Mouse (Mus musculus) brown adipose tissue, adult 24 weeks (tissue): ENCODE measurements around the gene Dcaf10. TPM values are rescaled to one million over a fixed set of nuclear protein-coding genes. Genes with fewer than 3 reads are reported as not detected.

Source experiments
- H3K27ac ChIP-seq: fragments of 200-500 bp; replicated peaks from 2 replicates; pipeline ENCODE4 v1.5.1; 2012; ENCODE audit warnings: low read depth, mild to moderate bottlenecking, low read length
- H3K4me1 ChIP-seq: fragments of 200-500 bp; 2 replicates; pipeline ENCODE4 v1.6.1; 2012; ENCODE audit warnings: low read length, mixed read lengths; ENCODE audit not compliant: control insufficient read depth, insufficient read depth, insufficient read length
- H3K4me3 ChIP-seq: fragments of 200-500 bp; 2 replicates; pipeline ENCODE4 v1.5.1; 2012; ENCODE audit warnings: low read depth, mild to moderate bottlenecking, low read length, moderate library complexity; ENCODE audit not compliant: insufficient read depth
- polyA plus RNA-seq: library from polyadenylated mRNA; stranded (reverse); fragments of >200 nt; gene quantifications from 2 replicates; pipeline ENCODE4 v1.2.4, GENCODE M21; 2012; ENCODE audit not compliant: missing spikeins, insufficient read depth, insufficient read length

The Dcaf10 gene
- 6.7 and 9.1 TPM in 2 replicates for polyA plus RNA-seq

- H3K4me3 ChIP-seq: peak within 1 kb of the TSS; percentile 99
- peaks cover 5% of the 10 kb centered on the region; the same call in 1 of the 2 replicates for H3K4me1 ChIP-seq
- H3K27ac ChIP-seq: peak within 1 kb of the TSS; percentile 83
Measured at GRCm38 (mm10) chr4:45341669-45342249, at the start of gene Dcaf10. Gene Dcaf10 (plus strand): TSS chr4:45342101.

GRCm38 (mm10) chr4:45296662-45297564 is 45.0 kb upstream of the Dcaf10 start, which contains the start of gene Trmt10b:
Gene Trmt10b (plus strand): TSS chr4:45297127.
- peak within 1 kb of the TSS; percentile 91 for H3K4me3 ChIP-seq
- no peak within 1 kb of the TSS for H3K27ac ChIP-seq

GRCm38 (mm10) chr4:45305536-45305935 is 36.4 kb upstream of the Dcaf10 start:
- Histone ChIP-seq H3K4me1 (no peaks in the 10 kb centered on the region), H3K27ac (no peak overlapping the region), H3K4me3 (no peak overlapping the region)

More at GRCm38 (mm10) chr4:45296662-45297564, 45.0 kb upstream of the Dcaf10 start, which contains the start of gene Trmt10b:
- no peaks in the 10 kb centered on the region for H3K4me1 ChIP-seq

GRCm38 (mm10) chr4:45308046-45308445 is 33.9 kb upstream of the Dcaf10 start:
- no peak overlapping the region for H3K4me3 ChIP-seq
- H3K27ac ChIP-seq: no peak overlapping the region
- H3K4me1 ChIP-seq: no peaks in the 10 kb centered on the region

GRCm38 (mm10) chr4:45308606-45309005 is 33.3 kb upstream of the Dcaf10 start:
- no peak overlapping the region for H3K4me3 ChIP-seq
- H3K27ac ChIP-seq: no peak overlapping the region
- no peaks in the 10 kb centered on the region for H3K4me1 ChIP-seq

- Histone ChIP-seq H3K4me3 (no peak overlapping the region), H3K4me1 (no peaks in the 10 kb centered on the region)
Measured at GRCm38 (mm10) chr4:45311056-45311455, 30.8 kb upstream of the Dcaf10 start.

GRCm38 (mm10) chr4:45320159-45320816 is 21.6 kb upstream of the Dcaf10 start:
- Histone ChIP-seq H3K4me3 (peak overlapping the region; percentile 77), H3K4me1 (0 out of 2 replicates have a peak, but pooled peaks cover 4% of the 10 kb centered on the region), H3K27ac (peak overlapping the region; percentile 65)

More at GRCm38 (mm10) chr4:45311056-45311455, 30.8 kb upstream of the Dcaf10 start:
- H3K27ac ChIP-seq: no peak overlapping the region

- no peaks in the 10 kb centered on the region for H3K4me1 ChIP-seq
- H3K27ac ChIP-seq: no peak overlapping the region
- no peak overlapping the region for H3K4me3 ChIP-seq
Measured at GRCm38 (mm10) chr4:45331139-45331538, 10.8 kb upstream of the Dcaf10 start.

GRCm38 (mm10) chr4:45332466-45332865 is 9.4 kb upstream of the Dcaf10 start:
- H3K27ac ChIP-seq: no peak overlapping the region
- no peak overlapping the region for H3K4me3 ChIP-seq
- H3K4me1 ChIP-seq: no peaks in the 10 kb centered on the region

GRCm38 (mm10) chr4:45341226-45341625 is 675 bp upstream of the Dcaf10 start:
- Histone ChIP-seq H3K27ac (no peak overlapping the region), H3K4me1 (peaks cover 5% of the 10 kb centered on the region; the same call in 1 of the 2 replicates), H3K4me3 (no peak overlapping the region)

GRCm38 (mm10) chr4:45342286-45343155 is 620 bp downstream of the Dcaf10 start, which contains the start of gene Exosc3:
Gene Exosc3 (minus strand): TSS chr4:45342732.
- peaks cover 5% of the 10 kb centered on the region; the same call in 1 of the 2 replicates for H3K4me1 ChIP-seq
- H3K27ac ChIP-seq: peak within 1 kb of the TSS; percentile 83
- H3K4me3 ChIP-seq: peak within 1 kb of the TSS; percentile 99

- Histone ChIP-seq H3K27ac (no peak overlapping the region), H3K4me1 (no peaks in the 10 kb centered on the region)
Measured at GRCm38 (mm10) chr4:45356653-45357052, 14.8 kb downstream of the Dcaf10 start.

GRCm38 (mm10) chr4:45371261-45371660 is 29.4 kb downstream of the Dcaf10 start:
- H3K4me1 ChIP-seq: no peaks in the 10 kb centered on the region
- H3K4me3 ChIP-seq: no peak overlapping the region
- no peak overlapping the region for H3K27ac ChIP-seq

More at GRCm38 (mm10) chr4:45356653-45357052, 14.8 kb downstream of the Dcaf10 start:
- no peak overlapping the region for H3K4me3 ChIP-seq

GRCm38 (mm10) chr4:45374879-45375278 is 33.0 kb downstream of the Dcaf10 start:
- H3K4me1 ChIP-seq: no peaks in the 10 kb centered on the region
- no peak overlapping the region for H3K4me3 ChIP-seq
- no peak overlapping the region for H3K27ac ChIP-seq
